Mouse (Mus musculus): ENCODE data around the gene Ankrd9.

GRCm38 (mm10) chr12:110975385-110975784 lies 3.5 kb downstream of the Ankrd9 start:
- TF ChIP-seq CTCF (IDR thresholded peaks at IDR 0.05 in 2 of 3, conservative IDR thresholded peaks at IDR 0.05 in 1 of 3; ENCODE audit: control insufficient read depth in 1 of 3, insufficient read depth in 1 of 3, low read depth in 2 of 3, low read length in 3 of 3, poor library complexity in 1 of 3, severe bottlenecking in 1 of 3) (no peak), POLR2A (IDR thresholded peaks at IDR 0.05; ENCODE audit: control insufficient read depth in 1 of 2, insufficient read depth in 1 of 2, low read depth in 1 of 2, low read length in 2 of 2, poor library complexity in 1 of 2) (no peak), MAX (IDR thresholded peaks at IDR 0.05; ENCODE audit: low read length) (no peak), MAFK (IDR thresholded peaks at IDR 0.05; ENCODE audit: borderline replicate concordance, low read depth, low read length) (no peak), JUND (IDR thresholded peaks at IDR 0.05; ENCODE audit: low read depth, low read length) (no peak), RCOR1 (IDR thresholded peaks at IDR 0.05; ENCODE audit: low read depth, low read length) (no peak)
